Mouse (Mus musculus) midbrain, embryonic 14.5 days (tissue): ENCODE measurements at regions not wholly inside any gene's neighbourhood (a gene's known extent, or its start where the extent isn't known, plus 50 kb on each side); places are given as distances from the start of the nearest gene placed in this dataset. TPM values are rescaled to one million over a fixed set of nuclear protein-coding genes. Genes with fewer than 3 reads are reported as not detected.

ENCODE experiments used
- microRNA-seq: library from miRNA; unstranded; fragments of <30 nt; microRNA quantifications from one replicate; pipeline ENCODE4, GENCODE M21; 2016

Small RNA genes lying in the stretch of these regions (microRNA-seq; reads per million reads assigned to microRNA genes)
- not detected for gene Gm23075
